Mouse (Mus musculus) frontal cortex, postnatal 10 days (tissue): ENCODE measurements around the gene Eif5a2.
"Not testable (repeated sequence)": the region's sequence is repeated elsewhere in the genome, so short reads cannot be mapped to it uniquely, and the experiment has no call there.

Source experiments
- DNase-seq, 2 experiments: peaks; one replicate each; pipeline ENCODE4 v3.0.0; 2022; ENCODE audit warnings: low spot score in 2 of 2, mixed read lengths in 1 of 2

Gene Eif5a2

GRCm38 (mm10) chr3:28780994-28781393, at the start of gene Eif5a2:
Gene Eif5a2 (plus strand): TSS chr3:28781276.
- DNase-seq = peak; percentile 93

GRCm38 (mm10) chr3:28734712-28735111, 46.4 kb upstream of the Eif5a2 start:
- no peak for DNase-seq

GRCm38 (mm10) chr3:28736981-28737380, 44.1 kb upstream of the Eif5a2 start:
- DNase-seq = no peak

- no peak for DNase-seq
Measured at GRCm38 (mm10) chr3:28740353-28740752, 40.7 kb upstream of the Eif5a2 start.

- DNase-seq = no peak
Measured at GRCm38 (mm10) chr3:28743251-28743650, 37.8 kb upstream of the Eif5a2 start.

- peak; percentile 61 to 74 for DNase-seq
Measured at GRCm38 (mm10) chr3:28745835-28746483, 35.1 kb upstream of the Eif5a2 start.

- no peak for DNase-seq
Measured at GRCm38 (mm10) chr3:28748151-28748550, 32.9 kb upstream of the Eif5a2 start.

- DNase-seq = no peak
Measured at GRCm38 (mm10) chr3:28748956-28749355, 32.1 kb upstream of the Eif5a2 start.

- DNase-seq = no peak
Measured at GRCm38 (mm10) chr3:28755477-28755876, 25.6 kb upstream of the Eif5a2 start.

- no peak for DNase-seq
Measured at GRCm38 (mm10) chr3:28761225-28761789, 19.8 kb upstream of the Eif5a2 start.

- DNase-seq = no peak
Measured at GRCm38 (mm10) chr3:28766935-28767334, 14.1 kb upstream of the Eif5a2 start.

- no peak for DNase-seq
Measured at GRCm38 (mm10) chr3:28768222-28768621, 12.9 kb upstream of the Eif5a2 start.

- DNase-seq = not testable (repeated sequence)
Measured at GRCm38 (mm10) chr3:28772919-28773318, 8.2 kb upstream of the Eif5a2 start.

GRCm38 (mm10) chr3:28775361-28775760, 5.7 kb upstream of the Eif5a2 start:
- no peak for DNase-seq

- no peak for DNase-seq
Measured at GRCm38 (mm10) chr3:28775958-28776357, 5.1 kb upstream of the Eif5a2 start.

GRCm38 (mm10) chr3:28776491-28776890, 4.6 kb upstream of the Eif5a2 start:
- no peak for DNase-seq

GRCm38 (mm10) chr3:28780511-28780910, 565 bp upstream of the Eif5a2 start:
- DNase-seq = no peak

GRCm38 (mm10) chr3:28781422-28781821, 346 bp downstream of the Eif5a2 start:
- DNase-seq = no peak

- no peak for DNase-seq
Measured at GRCm38 (mm10) chr3:28781848-28782247, 772 bp downstream of the Eif5a2 start.

- DNase-seq = no peak
Measured at GRCm38 (mm10) chr3:28784176-28784575, 3.1 kb downstream of the Eif5a2 start.

GRCm38 (mm10) chr3:28794835-28795234, 13.8 kb downstream of the Eif5a2 start:
- no peak for DNase-seq

- peak; percentile 97 for DNase-seq
Measured at GRCm38 (mm10) chr3:28805301-28806097, 24.4 kb downstream of the Eif5a2 start, which contains the start of gene Rpl22l1. Gene Rpl22l1 (plus strand): TSS chr3:28805436.
